Mouse (Mus musculus) kidney, adult 2 months (tissue): ENCODE measurements at regions not wholly inside any gene's neighbourhood (a gene's known extent, or its start where the extent isn't known, plus 50 kb on each side); places are given as distances from the start of the nearest gene placed in this dataset.

Source experiments
- CTCF ChIP-seq: fragments of 200-500 bp; conservative IDR thresholded peaks from 2 replicates; pipeline ENCODE4 v1.5.1; 2011; ENCODE audit warnings: low read depth, mild to moderate bottlenecking, control low read depth, low read length, moderate library complexity, mixed read lengths; ENCODE audit not compliant: insufficient read depth, insufficient read length
- POLR2A ChIP-seq: fragments of 200-500 bp; IDR thresholded peaks from one replicate; pipeline ENCODE4 v1.6.1; 2011; ENCODE audit warnings: low read depth, low read length, control low read depth

DNA sequence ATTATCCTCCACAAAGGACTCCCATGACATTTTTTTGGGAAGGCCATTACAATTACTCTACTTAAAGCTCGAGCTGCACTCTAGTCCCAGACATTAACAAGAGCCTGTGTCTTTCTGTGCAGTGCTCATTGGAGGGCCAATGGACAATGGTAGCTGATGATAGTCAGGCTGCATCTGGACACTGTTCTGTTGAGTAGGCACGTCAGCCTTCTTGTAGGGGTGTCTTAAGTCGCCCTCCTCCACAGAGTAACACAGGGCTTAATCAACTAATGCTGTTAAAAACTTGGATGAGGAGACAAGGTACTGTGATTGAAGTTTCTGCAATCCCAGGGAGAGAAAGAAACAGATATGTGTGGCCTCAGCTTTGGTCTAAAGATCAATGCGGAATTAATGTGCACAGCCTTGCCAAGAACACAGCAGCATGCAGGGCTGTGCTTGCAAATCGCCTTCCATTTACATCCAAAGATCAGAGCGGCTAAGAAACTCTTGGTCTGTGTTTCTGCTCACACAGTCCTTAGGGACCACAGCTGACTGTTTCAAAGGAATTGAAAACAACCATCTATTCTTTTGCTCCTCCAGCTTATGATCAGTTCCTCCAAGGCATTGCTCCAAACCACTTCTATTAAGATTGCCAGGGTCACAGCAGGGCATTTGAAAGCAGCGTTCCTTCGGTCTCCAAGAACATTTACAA lies 229.5 kb upstream of the Dusp10 start:
- no peak for TF ChIP-seq POLR2A
- no peak for TF ChIP-seq CTCF
